Mouse (Mus musculus): ENCODE data around the gene Gm28576. TPM values are rescaled to one million over a fixed set of nuclear protein-coding genes. Genes with fewer than 3 reads are reported as not detected.
"Not testable (repeated sequence)": the region's sequence is repeated elsewhere in the genome, so short reads cannot be mapped to it uniquely, and the experiment has no call there.

Gm28576 gene
- polyA plus RNA-seq (2016; fragmentation: Nextera tagmentation; extraction: Ambion mirVana): not detected in 2 replicates

- not testable (repeated sequence) for H3K27me3 ChIP-seq (ENCODE audit: low read depth, poor library complexity, severe bottlenecking); H3K36me3 ChIP-seq; DNase-seq (ENCODE audit: low spot score); H3K27ac ChIP-seq; H3K9me3 ChIP-seq (replicated peaks); H3K4me1 ChIP-seq; H3K4me3 ChIP-seq
- WGBS: no CpG with 5 or more reads among the region's 8 CpGs
These were observed at the start of gene Gm28576 for GRCm38 (mm10) chrY:7722641-7723040. Gm28576 (plus strand) TSS chrY:7722941.

Other genes starting within 250 kb of the Gm28576 start
- gene Gm20826, start 84.5 kb upstream of the Gm28576 start, polyA plus RNA-seq (2016; fragmentation: Nextera tagmentation; extraction: Ambion mirVana): 0.04 TPM in 1 of 2 replicates, not detected in the other

Data from limb, embryonic 10.5 days (tissue).